Mouse (Mus musculus) Muller cell, postnatal 12 days (primary cell): ENCODE results near the gene Tdgf1.

ENCODE experiments used
- DNase-seq: peaks from one replicate; pipeline ENCODE4 v3.0.0-alpha.2; 2015; ENCODE audit errors: inconsistent ontology term

Gene Tdgf1

DNA sequence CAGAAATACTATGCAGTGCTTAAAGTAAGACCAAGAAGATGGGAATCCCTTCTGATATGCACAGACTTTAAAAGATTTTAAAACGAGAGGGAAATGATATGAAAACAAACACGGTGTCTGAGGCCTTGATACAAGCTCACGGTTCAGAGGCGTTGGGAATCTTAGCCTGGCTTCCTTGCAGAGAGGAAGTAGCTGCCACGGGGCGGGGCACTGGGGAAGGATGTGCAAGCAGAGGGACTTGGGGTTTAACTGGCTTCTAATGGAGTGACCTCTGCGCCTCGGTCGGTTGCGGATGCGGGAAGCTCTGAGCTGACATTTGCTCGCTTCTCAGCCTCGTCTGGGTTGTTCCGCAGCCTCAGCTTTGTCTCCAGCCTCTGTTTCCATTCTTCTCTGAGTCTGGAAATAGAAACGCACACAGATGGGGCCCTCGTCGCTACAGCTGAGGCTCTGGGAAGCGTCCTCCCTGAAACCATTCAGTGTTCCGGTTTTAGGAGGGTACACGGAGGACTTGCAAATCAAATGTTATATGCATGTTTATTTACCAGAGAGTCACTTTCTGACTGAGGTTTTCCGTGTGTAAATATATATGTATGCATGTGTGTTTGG, 31.2 kb downstream of the Tdgf1 start:
- DNase-seq: no peak

DNA sequence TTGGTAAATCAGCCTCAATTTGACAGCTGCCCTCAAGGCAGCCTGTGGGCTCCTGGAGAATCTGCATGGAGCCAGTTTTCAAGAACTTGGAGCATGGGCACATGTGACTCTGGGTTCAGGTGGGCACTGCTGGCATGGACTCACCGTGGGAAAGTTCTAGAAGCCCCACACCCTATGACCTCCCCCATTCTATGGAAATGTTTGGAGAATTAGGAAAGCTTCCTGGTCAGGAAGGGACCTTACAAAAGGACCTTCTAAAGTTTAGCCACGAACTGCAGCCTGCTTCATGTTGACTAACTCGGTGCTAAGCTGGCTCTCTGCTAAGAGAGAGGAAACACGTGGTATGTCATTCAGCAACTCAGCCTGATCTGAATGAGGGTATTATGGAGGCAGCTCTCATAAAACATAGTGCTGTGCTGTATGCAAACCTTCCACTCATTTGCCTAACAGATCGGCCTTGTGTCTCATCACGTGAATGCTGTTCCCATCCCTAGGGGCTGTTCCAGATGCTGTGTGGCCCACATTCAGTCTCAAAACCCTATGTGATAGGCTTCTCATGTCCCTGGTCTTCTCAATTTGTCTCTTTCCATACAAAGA, 36.5 kb downstream of the Tdgf1 start:
- DNase-seq: no peak

DNA sequence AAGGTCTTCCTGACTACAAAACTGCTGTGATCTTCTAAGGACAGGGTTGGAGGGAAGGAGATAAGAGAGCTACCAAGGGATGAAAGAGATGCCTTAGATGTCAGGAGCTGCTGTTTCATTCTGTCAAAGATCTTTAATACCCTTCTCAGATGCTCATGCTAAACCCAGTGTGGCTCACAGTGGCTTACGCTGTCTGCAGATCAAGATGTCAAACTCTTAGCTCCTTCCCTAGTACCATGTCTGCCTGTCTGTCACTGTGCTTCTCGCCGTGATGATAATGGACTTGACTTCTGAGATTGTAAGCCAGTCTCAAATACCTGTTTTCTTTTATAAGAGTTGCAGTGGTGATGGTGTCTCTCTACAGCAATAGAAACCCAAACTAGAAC, 37.3 kb downstream of the Tdgf1 start:
- no peak for DNase-seq

DNA sequence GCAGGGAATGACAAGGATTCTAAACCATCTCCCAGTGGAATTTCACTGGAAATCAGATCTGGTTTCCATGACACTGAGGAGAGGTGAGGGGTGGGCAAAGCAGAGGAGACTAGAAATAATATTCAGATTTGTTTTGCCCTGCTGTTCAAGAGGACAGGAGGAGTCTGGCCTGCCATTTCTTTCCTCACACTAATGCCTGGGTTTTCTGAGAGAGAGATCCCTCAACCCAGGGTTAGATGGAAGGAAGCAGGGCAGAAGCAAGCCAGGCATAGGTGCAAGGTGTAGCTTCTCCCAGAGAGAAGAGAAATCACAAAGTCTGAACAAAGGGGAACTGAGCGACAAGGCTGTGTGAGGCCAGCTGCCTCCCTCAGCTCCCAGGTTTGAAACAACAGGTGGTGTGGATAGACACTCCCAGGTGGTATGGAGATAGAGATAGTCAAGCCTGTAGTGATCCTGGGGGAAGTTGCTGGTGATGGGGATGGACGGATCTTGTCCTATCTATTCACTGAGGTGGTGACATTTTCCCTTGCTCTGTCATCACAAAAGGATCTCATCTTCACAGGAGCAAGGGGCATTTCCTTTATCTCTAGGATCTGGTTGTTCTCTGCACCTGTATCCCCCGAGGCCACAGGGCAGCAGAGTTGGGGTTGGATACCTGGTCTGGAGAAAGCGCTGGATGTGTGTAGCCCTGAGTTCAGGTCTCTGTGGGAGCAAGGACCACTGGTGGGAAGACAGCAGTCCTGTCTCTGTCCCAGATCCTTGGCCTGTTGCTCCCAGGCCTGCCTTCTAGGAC, 37.9 kb downstream of the Tdgf1 start:
- no peak for DNase-seq

DNA sequence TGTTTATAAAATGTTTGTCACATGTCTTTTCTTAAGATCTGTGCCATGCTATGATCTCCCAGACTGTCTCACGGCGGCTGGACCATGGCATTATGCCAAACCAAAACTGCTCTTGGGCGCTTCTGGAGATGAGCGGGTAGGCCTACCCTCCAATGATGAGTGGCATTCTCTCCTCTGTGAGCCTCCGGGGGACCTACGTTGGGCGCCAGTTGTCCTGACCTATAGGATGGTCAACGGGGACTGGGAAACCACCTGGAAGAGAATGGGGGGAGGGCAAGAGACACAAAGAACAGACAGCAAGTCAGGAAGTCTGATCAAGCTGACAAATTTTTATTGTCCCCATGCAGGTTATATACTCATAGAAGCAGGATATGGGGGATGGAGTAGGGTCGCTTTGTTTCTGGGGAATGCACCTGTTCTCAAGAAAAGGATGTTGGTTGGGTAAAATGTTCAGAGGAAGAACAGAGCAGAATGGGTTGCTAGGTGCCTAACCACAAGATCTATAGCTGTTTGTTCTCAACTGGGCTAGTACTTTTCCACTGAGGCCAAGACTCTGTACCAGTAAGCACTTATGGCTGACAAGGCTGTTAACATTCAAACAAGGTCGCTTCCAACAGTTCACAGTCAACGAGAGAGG, 38.6 kb downstream of the Tdgf1 start:
- DNase-seq: no peak

DNA sequence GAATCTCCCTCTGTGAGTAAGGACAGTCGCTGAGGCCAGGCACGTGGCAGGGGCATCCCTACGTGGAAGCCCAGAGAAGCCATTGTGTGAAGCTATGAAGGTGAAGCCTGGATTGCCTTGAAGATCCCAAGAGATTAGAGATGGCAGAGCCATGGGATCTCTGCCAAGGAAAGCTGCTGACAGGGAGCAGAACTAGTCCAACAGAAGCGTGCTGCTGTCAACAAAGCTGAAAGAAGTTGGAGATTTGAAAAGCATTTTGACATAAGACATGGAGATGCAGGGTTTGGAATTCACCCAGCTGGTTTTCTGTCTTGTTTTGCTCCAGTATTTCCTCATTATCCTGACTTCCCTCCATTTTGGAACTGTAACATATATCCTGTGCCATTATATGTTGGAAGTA, 43.7 kb downstream of the Tdgf1 start:
- no peak for DNase-seq

DNA sequence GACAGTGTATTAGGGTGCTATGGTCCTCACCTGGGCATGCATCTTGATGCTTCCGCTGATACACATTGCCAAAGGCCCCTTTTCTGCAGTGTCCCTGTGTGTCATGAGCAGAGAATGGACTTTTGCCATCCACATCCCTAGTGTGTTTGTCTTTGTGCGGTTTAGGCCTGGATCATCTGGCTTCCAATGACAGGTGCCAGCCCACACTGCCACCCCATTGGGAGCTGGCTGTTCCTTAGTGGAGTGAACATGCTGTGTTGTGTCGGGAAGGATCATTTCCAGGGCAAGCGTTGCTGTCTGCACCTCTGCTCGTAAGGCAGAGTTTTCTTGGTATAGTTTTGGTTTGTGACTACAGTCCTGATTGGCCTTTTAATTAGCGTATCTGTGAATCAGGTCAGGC, 44.8 kb downstream of the Tdgf1 start:
- DNase-seq: no peak

DNA sequence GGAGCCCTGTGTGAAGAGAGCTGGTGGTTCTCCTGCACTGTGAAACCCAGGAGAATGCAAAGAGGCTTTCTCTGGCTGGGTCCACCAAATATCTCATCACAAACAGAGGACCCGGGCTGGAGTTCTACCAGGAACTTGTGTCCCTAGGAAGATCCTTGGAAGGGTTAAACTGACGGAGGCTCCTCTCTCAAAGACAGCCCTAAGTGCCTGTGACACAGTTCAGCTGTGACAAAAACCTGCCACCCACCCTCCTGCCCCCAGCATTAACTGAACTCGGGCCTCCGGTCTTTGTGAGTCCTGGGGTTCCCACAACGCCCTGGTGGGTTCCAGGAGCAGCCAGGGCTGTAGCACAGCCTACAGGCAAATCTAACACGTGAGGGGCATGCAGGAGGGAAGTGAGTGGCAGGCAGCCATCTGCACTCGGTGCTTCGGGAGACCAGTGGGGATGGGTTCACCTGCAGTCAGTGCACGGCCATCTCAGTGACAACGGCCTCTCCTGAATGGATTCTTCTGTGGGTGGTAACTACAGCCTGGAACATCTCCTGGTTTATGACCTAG, 46.4 kb downstream of the Tdgf1 start:
- no peak for DNase-seq

DNA sequence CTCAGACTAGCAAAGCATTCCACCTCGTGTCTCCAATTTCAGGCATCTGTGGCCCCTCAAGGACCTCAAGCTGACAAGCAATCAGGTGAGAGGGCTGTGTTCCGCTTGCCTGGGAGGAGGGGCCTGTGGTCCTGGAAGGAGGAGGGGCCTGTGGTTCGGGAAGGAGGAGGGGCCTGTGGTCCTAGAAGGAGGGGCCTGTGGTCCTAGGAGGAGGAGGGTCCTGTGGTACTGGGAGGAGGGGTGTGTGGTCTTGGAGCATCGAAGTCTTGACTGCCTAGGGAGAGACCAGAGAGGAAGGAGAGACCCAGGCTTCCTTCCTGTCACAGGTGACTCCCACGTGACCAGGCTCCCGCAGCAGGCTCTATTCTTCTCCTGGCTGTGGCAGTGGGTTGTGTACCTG, 49.4 kb downstream of the Tdgf1 start:
- DNase-seq: no peak

DNA sequence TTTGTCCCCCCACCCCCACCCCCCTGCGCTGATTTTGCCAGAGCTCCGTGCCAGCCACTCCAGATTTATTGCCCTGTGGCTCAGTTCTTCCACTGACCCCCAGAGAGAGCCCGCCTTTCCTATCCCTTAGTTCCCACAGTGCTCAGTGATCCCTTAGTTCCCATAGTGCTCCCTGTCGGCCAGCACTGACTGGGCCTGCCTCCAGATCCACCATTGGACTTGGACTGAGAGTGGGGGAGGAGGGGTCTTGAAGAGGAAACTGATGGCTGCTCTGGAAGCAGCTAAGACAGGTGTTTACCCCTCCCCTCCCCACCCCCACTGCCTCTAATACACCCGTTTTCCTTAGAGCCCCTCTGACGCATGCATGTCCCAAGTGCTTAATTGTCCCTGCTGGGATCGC, 50.0 kb downstream of the Tdgf1 start:
- DNase-seq: no peak

DNA sequence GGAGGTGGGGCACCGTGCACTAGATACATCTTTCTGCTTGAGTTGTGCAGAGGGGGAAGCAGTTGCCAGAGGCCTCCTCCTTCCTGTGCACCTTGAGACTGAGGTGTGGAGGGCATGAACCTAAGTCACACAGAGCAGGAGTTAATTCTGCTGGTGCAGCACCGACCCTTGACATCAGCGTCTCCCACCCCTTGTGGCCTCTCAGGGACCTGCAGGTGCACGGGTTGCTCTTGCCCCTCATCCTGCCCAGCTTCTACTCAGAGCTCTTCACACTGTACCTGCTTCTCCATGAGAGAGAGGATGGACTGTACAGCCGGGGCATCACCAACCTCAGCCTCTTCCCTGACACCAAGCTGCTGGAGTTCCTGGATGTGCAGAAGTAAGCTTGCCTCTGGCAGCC, 50.5 kb downstream of the Tdgf1 start:
- no peak for DNase-seq

DNA sequence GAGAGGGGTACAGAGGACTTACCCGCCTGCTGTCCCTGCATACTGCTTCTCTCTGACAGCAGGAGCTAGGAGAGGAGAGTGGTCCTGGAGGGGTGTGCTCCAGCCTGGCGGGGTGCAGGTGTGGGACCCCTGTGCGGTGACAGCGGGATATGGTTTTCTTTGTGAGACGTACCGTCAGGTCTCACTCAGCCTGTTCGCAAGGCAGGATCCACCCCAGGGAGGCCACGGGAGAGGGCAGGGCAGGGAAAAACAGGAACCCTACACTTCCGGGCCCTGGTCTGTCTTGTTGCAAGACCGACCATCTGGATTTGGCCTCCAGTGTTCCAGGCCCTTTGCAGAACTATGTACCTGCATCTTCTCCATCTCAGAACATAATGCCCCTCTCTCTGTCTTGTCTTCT, 52.5 kb downstream of the Tdgf1 start:
- no peak for DNase-seq

DNA sequence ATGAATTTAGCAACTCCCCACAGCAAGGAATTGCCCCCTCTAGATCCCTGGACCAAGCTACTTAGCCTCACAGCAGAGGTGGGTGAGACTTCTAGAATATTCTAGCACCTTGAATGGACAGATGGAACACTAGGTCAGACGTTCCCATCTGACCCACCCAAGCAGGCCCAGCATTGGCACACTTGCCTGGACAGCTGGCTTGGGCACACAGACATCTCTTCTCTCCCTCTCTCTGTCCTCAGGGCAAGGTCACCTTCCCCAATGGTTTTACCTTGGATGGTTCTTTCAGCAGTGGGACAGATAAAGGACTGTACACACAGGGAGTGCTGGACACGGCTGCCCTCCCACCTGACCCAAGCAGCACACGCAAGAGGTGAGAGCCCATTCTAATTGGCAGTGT, 53.4 kb downstream of the Tdgf1 start:
- no peak for DNase-seq

DNA sequence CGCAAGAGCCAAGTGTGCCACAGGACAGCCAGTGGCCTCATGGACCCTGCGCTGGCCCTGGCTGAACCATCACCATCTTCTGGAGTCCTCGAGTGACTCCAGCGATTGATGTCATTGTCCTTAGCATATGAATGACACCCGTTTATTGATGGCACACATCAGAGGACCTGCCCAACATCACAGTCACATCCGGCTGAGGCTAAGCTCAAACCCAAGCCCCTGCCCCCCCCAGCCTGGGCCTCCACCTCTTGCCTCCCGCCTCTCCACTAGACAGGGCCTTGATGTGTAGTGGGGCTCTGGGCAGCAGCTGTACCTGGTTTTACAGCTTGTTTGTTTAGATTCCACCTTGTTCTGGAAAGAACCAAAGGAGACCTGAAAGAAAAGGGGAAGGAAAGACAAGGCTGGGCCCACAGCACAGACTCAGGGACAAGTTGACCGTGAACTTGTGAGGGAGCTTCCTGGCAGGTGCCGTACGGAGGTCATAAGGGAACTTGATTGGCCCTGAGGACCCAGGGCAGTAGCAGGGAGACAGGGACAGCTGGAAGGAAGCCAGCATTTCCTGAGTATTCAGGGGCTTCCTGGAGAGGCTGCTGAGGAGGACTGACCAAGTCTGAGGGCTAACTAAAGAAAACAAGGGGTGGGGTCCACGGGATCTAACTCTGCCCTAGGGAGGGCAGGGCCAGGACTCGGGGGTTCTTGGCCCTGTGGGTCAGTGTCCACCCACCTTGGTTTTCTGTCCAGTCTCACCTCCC, 54.7 kb downstream of the Tdgf1 start:
- no peak for DNase-seq

DNA sequence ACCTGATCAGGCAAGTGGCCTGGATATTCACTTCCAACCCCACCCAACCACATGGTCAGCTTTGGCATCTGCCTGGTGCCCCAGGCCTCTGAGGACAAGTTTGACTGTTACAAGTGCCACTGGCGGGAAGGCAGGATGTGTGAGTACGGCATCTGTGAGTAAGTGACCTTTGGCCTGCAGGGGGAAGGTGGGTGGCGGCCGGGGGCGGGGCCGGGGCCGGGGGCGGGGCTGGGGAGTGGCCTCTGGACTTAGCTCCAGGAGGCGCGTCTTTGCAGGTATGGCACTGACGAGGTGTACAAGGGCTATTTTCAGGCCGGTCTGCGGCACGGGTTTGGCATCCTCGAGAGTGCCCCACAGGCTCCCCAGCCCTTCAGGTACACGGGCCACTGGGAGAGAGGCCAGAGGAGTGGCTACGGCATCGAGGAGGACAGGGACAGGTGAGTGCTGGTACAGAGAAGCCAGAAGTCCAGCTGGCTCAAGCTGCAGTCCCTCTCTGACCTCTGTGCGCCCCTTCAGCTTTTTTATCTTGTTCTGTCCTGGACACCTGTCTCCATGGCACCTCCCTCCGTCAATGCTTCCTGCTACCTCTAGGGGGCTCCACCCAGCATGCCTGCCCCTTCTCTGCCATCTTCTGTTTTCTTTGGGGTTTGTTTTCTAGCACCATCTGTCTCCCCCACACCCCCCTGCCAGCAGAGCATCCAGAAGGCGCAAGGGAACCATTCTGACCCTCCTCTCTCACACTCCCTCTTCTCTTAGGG, 55.8 kb downstream of the Tdgf1 start:
- DNase-seq: no peak
